Mouse (Mus musculus) adrenal gland, adult 18-20 months (tissue): Measurements from ENCODE around the gene Trpt1. TPM values are rescaled to one million over a fixed set of nuclear protein-coding genes. Genes with fewer than 3 reads are reported as not detected.

ENCODE experiments used
- DNase-seq, 2 experiments: peaks; one replicate each; pipeline ENCODE4 v3.0.0; 2021 to 2022; ENCODE audit warnings: low spot score in 2 of 2
- total RNA-seq, 2 experiments: library from RNA; stranded (reverse); gene quantifications; 1 replicate in 1 of 2; 2 replicates in 1 of 2; pipeline ENCODE4 v1.2.3; 2021

Trpt1 gene
- total RNA-seq, 2 experiments from 2014 or later, result 11.4 to 15.4 TPM

DNA sequence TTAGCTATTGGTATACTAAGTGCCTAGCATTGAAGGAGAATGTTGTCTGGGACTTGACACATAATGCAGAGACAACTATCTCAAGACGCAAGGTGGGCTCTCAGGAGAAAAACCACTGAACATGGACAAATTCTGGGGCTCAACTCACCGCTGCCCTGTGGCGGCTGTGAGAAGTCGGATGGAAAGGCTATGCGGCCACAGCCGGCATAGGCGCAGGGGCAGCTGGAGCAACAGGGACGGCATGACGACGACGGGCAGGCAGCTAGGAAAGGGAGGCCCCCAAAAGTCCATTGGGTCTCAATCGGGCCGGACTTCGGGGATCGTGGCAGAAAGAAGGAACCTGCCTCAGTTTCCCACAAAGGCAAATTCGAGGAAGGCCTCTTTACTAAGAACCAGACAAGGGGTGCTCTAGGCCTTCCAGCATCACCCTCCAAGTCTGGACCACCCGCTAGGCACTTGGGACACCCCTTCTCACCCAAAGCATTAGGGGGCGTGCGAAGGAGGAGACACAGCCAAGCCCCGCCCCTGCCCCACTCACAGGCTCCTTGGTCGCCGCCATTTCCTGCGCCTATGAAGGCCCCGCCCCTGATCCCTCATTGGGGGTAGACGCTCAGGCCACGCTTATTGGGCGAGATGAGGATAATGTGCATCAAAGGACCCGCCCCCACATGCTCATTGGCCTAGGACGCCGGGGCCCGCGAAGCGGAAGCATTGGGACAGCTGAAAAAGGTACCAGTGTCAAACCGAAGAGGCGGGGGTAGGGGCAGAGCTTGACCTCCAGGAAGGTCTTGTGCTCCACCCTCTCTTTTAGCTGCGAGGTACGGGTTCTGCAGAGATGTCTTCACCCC lies 3.7 kb upstream of the Trpt1 start, which contains the start of gene Dnajc4:
TSS of gene Dnajc4 (minus strand) at position 562 of the 848 bp plus-strand sequence.
- peak; percentile 90 to 91 for DNase-seq

DNA sequence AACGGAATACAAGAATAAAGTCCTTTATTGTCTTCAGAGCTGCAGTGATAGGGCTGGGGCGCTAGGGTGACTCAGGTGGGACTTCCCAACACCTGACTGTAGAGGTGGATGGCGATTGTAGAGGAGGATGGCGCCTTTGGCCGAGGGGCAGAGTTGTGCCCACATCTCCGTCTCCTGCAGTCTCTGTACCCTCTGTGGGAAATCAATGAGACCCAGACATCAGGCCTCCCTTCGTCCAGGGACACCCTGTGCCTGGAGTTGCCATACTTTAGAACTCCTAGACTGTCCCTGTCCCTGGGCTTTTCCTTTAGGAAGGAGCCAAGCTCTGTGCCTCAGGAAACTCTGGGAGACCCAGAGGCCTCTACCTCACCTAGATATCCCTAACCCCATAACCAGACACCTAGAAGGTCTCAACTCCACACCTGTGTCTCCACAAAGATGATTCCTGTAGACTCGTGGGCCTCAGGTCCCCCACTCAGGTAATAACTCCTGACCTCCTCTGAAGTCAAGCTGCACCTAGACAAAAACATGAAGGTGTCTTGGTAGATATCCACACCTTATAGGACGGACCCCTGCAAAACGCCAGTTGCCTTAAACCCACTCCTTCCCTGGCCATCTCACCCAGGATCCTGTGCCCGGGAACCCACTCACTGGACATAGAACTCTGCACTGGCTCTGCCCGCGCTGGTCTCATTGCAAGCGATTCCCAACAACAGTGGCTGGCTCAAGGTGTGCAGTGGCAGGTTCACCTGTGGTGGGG lies 2.7 kb upstream of the Trpt1 start:
- no peak for DNase-seq

DNA sequence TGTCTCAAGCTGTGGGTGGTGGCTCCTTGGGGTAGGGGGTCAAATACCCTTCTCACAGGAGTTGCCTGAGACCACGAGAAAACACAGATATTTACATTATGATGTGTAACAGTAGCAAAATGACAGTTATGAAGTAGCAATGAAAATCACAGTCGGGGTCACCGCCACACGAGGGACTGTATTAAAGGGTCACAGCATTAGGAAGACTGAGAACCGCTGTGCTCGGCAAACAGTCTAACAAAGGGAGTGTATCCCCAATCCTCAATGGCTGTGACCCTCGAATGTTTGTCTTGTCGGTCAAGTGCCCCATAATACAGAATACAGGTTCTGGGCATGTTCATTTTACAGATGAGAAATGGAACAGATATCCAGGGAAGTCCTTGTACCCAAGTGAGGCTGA lies 1.9 kb upstream of the Trpt1 start:
- no peak for DNase-seq

DNA sequence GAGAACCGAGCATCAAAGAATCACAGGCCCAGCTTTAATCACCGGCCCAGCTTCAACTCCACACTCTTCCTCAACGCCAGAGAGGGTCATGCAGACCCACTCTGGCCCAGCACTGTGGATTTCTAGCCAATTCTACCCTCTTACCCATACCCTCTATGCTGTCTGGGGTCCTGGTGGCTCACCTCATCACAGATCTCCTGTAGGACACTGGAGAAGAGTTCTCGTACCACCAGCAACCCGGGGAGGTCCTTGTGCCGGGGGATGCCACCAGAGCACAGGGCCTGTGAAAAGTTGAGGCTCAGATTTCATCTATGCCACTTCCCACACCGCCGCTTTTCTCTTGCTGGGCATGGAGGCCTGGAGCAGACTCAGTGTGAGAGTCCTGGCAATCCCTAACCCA lies 1.4 kb upstream of the Trpt1 start:
- DNase-seq, result no peak

DNA sequence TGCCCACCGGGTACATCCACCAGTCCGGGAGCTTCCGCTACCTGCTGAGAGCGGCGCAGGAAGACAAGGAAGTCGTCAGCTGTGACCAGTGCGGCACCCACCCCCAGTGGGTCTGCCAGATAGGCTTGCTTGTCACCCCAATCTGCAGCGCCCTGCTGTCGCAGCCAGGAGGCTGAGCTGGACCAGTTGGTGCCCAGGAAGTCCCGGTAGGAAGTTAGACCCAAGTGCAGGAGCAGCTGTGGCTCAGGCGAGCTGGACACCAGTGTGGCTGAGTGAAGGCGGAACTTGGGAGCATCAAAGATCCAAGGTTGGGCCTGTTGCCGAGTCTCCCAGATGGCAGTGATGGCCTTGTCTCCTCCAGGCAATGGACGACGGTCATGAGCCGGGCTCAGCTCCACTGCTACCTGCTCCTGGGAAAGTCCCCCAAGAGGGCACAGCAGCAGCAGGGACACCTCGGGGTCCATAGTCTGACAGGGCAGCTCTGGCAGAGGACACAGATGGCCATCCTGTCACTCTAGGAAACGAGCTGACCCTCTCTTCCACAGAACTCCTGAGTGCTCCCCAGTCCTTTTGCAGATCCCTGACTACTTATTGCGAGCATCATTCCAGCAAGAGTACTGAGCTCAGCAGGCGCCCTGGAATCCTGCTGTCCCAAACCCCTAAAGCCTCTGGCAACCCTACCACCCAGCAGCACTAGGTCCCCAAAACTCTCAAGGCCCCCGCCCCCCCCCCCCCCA lies 508 bp upstream of the Trpt1 start:
- no peak for DNase-seq

DNA sequence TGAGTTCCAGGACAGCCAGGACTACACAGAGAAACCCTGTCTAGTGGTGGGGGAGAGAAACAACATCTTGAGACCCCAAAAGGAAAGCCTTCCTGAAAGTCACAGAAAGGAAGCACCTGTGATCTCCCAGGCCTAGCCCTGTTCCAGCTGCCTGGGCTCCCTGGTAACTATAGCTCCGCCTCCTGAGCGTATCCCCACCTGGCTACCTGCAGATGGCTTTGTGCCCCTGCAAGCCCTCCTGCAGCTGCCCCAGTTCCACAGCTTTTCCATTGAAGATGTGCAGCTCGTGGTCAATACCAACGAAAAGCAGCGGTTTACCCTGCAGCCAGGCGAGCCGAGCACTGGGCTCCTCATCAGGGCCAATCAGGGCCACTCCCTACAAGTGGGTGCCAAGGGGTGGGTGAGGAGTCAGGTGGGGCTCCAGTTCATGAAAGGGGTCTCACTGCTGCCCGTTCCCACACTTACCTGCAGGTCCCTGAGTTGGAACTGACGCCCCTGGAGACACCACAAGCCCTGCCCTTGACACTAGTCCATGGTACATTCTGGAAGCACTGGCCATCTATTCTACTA lies 1.9 kb downstream of the Trpt1 start:
- no peak for DNase-seq

DNA sequence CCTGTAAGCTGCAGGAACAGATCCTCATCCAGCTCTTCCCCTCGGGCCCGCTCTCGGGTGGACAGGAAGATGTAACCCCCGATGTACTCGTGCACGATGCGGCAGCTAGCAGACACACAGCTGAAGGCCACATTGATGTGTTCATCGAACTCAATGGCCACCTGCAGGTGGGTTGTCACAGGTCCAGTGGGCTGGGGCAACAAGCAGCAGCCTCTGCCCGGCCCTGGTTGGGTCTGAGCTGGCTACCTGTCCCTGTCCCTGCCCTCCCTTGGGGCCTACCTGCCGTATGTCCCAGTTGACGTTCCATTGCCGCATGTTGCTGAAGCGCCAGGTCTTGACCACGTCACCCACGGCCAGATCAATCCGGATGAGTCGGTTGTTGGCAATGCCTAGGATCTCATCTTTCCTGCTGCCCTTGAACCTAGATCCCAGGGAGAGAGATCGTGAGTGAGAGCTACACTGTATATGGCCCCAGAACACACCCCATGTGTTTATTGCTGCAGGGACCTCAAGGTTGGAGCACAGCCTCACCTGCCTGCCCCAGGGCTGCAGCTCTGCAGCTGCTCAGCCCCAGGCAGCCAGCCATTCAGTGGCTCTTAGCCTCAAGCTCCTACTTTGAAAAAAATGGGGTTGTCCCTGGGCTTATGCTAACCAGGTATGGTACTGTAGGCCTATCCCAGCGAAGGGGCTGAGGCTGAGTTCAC lies 3.6 kb downstream of the Trpt1 start:
- DNase-seq, result no peak

DNA sequence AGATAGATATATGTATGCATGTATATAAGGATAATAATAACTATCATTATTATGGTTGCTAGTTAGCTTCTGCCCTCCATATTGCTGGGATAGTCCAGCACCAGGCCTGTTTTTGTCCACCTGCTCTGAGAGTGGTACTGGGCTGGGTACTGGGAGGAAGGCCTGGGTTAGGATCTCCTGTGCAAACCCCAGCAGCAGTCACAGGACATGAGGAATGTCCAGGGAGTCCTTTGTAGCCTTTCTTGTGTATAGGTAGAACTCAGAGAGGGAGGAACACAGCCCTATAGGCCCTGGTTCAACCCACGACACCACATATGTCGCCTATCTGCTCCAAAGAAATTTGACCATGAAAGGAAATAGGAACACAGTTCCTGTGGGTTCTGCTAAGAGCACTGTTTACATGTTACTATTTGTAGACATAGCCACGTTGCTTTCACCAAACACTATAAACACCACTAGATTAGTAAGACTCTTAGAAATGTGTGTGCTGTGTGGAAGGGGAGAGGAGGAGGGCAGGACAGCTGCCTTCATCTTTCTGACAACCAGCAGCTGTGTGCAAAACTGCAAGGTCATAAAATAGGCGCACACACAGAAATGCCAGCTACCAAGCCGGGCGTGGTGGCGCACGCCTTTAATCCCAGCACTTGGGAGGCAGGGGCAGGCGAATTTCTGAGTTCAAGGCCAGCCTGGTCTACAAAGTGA lies 11.1 kb downstream of the Trpt1 start:
- DNase-seq, result no peak

DNA sequence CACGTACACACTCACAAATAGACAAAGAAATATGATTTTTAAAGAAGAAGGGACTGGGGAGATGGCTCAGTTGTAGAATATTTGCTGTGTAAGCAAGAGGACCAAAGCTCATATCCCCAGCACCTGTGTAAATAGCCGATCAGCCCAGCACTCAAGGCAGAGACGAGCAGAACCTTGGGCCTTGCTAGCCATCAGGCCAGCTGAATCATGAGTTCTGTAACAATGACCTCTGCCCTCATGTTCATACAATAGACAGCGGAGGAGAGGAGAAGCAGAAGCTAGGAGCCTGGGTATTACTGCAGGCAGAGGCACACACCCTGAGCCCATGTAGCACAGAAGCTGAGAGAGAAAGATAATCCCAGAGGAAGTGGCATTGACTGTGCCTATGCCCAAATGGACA lies 16.5 kb downstream of the Trpt1 start:
- DNase-seq, result no peak

DNA sequence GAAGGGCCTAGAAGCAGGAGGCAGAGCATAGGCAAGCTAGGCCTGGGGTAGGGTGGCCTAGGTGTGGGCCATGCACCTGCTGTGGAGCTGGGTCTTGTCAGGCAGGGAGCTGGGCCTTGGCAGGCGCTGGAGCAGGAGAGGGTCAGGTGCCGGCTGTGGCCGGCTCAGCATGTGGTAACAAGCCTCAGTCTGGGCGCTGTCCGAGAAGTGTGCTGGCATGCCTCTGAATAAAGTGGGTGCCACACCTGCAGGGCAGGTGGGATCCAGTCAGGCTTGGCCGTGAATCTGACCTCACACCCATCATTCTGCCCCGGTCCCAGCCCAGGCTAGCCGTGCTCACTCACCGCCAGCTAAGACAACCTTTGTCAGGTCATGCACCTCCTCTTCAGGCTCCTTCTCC lies 18.1 kb downstream of the Trpt1 start:
- DNase-seq, result no peak

DNA sequence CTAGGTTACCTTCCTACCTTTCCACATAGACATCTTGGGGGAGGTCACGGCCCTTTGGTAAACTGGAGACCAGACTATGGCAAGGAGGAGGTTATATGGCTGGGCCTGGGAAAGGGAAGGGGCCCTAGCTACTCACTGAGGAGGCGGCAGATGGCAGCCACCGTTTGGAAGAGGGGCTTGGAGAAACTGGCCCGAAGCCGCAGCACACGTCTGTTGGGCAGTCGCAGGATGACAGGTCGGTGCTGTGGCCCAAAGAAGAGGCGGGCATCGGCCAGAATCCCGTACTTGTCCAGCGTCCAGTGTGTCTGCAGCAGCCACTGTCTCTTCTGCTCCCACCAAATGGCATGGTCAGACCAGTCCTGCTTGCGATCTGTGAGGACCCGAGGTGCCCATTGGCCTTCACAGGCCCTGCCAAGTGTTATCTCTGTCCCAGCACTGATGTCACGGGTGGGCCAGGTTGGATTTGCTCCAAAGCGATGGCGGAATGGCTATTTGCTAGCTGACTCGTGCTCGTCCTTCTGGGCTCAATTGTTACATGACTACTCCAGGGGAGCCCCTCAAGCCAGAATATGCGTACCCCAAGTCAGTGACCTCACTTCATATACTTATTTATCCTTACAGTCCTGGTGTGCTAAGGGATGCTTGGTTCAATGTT lies 18.7 kb downstream of the Trpt1 start:
- no peak for DNase-seq

DNA sequence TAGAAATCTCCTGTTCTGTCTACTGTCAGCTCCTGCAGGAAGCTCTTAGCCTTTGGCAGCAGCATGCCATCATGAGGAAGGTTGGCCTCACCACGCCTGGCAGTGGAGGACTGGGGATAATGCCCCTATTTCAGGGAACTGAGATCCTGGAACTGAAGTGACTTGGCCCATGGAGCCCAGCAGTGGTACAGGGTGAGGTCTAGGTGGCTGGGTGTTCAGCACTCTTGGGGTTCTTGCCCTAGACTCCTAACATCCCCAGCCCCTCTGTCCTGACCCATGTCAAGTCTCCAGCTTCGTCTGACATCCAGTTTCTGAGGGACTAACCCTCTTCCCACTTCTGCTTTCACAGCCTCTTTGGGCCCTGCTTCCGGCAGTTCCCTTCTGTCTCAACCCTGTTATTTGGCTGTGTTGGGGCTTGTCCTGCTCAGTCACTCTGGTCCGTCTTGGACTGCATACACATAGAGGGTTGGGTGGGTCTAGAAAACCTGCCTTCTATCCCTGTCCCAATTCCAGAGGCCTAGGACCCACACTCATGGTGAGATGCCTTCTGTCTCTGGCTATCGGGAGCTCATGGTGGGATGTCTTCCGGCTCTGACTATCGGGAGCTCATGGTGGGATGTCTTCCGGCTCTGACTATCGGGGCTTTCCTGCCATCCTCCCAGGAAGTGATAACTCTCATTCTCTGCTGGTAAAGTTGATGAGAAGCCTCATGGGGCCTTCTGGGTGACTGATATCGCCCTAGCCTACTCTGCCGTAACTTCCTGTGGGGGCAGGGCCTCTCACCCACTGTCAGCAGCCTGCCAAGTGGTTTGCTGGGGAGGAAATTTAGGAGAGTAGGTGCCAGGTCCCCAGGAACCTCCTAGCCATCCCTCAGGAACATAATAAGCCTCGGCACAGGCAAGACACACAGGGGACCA lies 21.9 kb downstream of the Trpt1 start:
- no peak for DNase-seq

DNA sequence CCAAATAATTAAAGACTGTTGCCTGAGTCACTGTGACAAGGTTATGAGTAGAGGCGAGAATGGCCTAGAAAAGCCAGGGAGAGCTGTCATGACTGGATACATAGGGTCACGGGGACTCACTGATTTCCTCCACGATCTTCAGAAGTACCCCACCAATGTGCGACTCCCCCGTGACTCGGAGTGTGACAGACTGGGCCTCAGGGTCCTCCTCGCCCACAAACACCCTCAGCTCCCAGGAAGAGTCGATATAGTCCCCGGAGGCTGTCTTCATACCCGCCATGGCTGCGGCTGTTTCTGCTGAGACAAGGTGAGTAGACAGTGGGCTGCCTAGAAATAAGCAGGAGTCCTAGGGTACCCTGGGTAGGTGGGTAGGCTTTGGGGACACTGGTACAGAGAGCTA lies 22.6 kb downstream of the Trpt1 start:
- no peak for DNase-seq

DNA sequence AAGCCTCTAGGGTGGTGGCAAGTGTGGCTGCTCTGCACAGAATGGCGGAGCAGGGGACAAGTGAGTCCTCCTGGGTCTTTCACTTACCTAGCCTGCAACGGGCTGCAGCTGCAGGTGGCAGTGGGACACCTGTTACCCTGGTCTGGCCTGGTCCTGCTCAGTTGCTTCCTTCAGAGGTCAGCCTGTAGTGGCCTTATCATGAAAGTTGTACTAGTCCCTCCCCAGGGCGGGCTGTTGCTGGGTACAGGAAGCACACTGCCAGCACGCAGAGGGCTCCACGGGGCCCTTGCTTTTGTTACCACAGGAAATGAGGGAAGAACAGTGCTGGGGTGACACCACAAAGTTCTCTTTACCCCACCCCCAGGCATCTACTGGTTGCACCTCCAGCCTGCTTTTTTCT lies 23.3 kb downstream of the Trpt1 start, which contains the start of gene Fermt3:
TSS of gene Fermt3 (minus strand) at position 279 of the 400 bp plus-strand sequence.
- no peak for DNase-seq

DNA sequence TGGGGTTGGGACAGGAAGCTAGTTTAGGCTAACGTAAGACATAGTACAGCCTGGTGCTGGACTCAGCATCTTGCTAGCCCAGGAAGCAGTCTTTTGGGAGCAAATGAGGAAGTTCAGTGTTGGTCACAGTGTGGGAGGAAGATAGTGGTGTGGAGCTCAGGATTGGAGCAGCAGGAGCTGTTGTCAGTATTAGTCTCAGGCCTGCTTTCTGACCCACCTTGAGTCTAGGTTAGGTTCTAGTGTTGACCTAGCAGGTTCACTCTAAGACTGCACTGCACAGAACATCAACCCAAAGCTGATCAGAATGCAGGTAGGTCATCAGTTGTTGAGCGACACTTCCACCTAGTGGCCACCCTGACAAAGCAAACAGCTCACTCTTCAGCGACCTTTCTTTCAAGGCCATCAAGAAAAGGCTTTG lies 24.3 kb downstream of the Trpt1 start:
- DNase-seq, result peak; percentile 45 to 59

DNA sequence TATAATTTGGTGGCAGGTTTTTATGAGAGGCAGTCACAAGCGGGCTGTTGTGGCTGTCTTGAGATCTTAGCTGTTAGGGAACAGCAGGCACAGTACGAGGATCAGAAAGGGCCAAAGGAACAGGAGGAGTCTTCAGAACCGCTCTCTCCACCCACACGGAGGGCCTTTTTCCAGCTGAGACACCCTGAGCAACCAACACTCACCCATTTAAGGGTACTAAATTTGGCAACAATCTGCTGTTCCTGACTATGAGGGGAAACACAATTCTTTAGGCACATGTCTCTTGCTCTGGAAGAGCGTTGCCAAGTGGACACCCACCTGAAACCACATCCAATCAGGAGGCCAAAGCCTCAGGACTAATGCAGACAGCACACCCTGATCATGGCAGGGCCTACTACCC lies 33.6 kb downstream of the Trpt1 start:
- no peak for DNase-seq

DNA sequence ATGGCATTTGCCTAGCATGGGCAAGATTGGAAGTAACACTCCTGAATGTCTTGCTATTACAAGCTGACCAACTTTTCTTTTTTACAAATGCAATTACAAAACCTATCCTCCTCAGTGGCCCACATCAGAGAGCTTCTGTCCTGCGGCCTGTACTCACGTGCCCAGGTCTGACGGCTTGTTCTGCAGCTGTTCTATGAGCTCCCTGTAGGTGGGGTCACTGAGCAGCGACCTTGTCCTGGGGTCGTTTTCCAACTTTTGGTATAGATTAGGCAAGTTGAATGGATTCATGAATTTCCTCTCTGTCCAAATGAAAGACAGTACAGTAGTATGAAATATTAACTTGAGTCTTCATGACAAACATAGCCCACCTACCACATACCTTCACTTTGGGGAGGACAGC lies 38.1 kb downstream of the Trpt1 start:
- no peak for DNase-seq

DNA sequence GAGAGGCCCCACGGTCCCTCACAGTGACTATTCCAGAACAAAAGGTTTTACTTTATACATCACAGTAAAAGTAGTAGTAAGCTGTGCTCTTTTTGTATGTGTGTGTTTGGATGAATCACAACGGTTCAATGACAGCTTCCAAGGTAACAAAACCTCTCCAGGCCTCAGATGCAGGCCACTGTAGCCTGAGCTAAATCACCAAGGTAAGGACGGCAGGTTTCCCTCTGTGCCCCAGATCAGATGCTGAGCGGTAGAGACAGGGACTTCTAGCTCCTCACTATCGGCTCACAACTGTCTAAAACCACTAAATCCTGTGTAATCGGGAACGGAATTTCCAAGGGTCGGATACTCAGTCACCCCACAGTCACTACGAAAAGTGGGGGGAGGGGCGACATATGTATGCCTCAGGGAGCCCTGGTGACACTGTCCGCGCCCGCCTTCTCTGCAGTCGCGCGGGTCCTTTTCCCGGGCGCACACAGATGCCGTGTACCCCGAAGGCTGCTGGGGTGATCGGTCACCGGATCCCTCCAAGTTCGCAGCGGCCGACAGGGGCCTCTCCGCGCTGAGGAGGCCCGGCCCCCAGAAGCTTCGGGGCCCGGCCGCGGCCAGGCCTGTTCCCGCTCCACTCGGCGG lies 43.3 kb downstream of the Trpt1 start:
- DNase-seq, result peak in 1 of 2 experiments; percentile 50
